Mouse (Mus musculus): Measurements from ENCODE around the gene Cst7.

Cst7 gene

GRCm38 (mm10) chr2:150627140-150627539, 56.9 kb downstream of the Cst7 start:
- no peak for DNase-seq (ENCODE audit: low spot score)
